Mouse (Mus musculus) neural tube, embryonic 11.5 days (tissue): ENCODE data around the gene Pon1. TPM values are rescaled to one million over a fixed set of nuclear protein-coding genes. Genes with fewer than 3 reads are reported as not detected.
A peak's percentile ranks its signal among the peaks of the same experiment; 100 is the strongest.

Experiments used
- ATAC-seq: fragments of 200-750 bp; cut with Nextera tagmentation; 2 replicates; pipeline ENCODE4 v1.8.0; 2017; ENCODE audit warnings: moderate number of reproducible peaks, mild to moderate bottlenecking, moderate TSS enrichment, moderate library complexity; ENCODE audit not compliant: insufficient read depth, low FRiP score, low TSS enrichment
- DNase-seq: peaks from one replicate; pipeline ENCODE4 v3.0.0-alpha.2; 2015; ENCODE audit warnings: low spot score
- H3K27ac ChIP-seq: fragments of 300-500 bp; sonication (generic); 2 replicates; pipeline ENCODE4 v1.5.1; 2014; ENCODE audit warnings: low read depth, mild to moderate bottlenecking, low read length
- H3K27me3 ChIP-seq: fragments of 300-500 bp; sonication (generic); 2 replicates; pipeline ENCODE4 v1.6.1; 2014; ENCODE audit warnings: mild to moderate bottlenecking, low read length, mixed read lengths; ENCODE audit not compliant: control insufficient read depth, insufficient read depth
- H3K36me3 ChIP-seq: fragments of 300-500 bp; sonication (generic); 2 replicates; pipeline ENCODE4 v1.6.1; 2014; ENCODE audit warnings: mild to moderate bottlenecking, low read length, moderate library complexity, mixed read lengths; ENCODE audit not compliant: control insufficient read depth, insufficient read depth
- H3K4me1 ChIP-seq: fragments of 300-500 bp; sonication (generic); 2 replicates; pipeline ENCODE4 v1.6.1; 2014; ENCODE audit warnings: low read length, mixed read lengths; ENCODE audit not compliant: control insufficient read depth, insufficient read depth
- H3K4me2 ChIP-seq: fragments of 300-500 bp; sonication (generic); 2 replicates; pipeline ENCODE4 v1.6.1; 2014; ENCODE audit warnings: low read depth, mild to moderate bottlenecking, moderate library complexity
- H3K4me3 ChIP-seq: fragments of 300-500 bp; sonication (generic); 2 replicates; pipeline ENCODE4 v1.5.1; 2014; ENCODE audit warnings: low read depth, low read length
- H3K9ac ChIP-seq: fragments of 300-500 bp; sonication (generic); 2 replicates; pipeline ENCODE4 v1.6.1; 2014; ENCODE audit warnings: mild to moderate bottlenecking, low read length
- H3K9me3 ChIP-seq: fragments of 300-500 bp; sonication (generic); 2 replicates; pipeline ENCODE4 v1.6.1; 2016; ENCODE audit warnings: low read length; ENCODE audit not compliant: control insufficient read depth
- WGBS: fragments of 180-500 bp; shearing (Covaris S2); extraction: QIAGEN DNeasy Blood & Tissue Kit; methylation state at CpG from one replicate; pipeline ENCODE4 v1.1.7; 2014; 5-methylcytosine and 5-hydroxymethylcytosine counted together
- polyA plus RNA-seq: library from polyadenylated mRNA; unstranded; fragments of >200 nt; fragmentation: Nextera tagmentation; extraction: Ambion mirVana; gene quantifications from 2 replicates; pipeline ENCODE4 v1.2.1, GENCODE M21; 2014

The Pon1 gene
- polyA plus RNA-seq, 1 experiment from 2014 or later: not detected

DNA sequence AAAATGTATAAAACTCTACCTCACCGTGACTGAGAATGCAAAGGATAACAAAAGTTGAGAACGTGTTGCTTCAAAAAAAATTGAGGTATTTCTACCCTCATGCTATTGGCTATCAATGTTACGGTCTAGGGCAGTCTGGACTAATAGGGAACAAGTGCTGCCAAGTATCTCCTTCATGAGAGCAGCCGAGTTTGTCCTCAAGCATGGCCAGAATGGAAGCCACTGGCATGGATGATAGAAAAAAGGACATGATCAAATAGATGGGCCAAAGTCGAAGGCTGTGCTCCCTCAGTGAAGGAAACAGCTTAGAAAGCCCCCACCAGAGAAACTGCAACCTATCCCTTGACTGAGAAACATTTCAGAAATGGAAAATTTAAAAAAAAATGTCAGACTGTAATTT is 5.7 kb downstream of the Pon1 start:
- 87% methylated on average over 5 of the region's 5 CpGs for WGBS
- H3K4me2 ChIP-seq: no peak overlapping the region
- ATAC-seq (no peak), DNase-seq (no peak)
- H3K36me3 ChIP-seq: no peaks in the 10 kb centered on the region
- H3K27ac ChIP-seq: no peak overlapping the region
- H3K4me1 ChIP-seq: no peaks in the 10 kb centered on the region
- no peak overlapping the region for H3K4me3 ChIP-seq
- H3K9ac ChIP-seq: no peak overlapping the region
- H3K9me3 ChIP-seq: no peaks in the 10 kb centered on the region
- no peaks in the 10 kb centered on the region for H3K27me3 ChIP-seq

DNA sequence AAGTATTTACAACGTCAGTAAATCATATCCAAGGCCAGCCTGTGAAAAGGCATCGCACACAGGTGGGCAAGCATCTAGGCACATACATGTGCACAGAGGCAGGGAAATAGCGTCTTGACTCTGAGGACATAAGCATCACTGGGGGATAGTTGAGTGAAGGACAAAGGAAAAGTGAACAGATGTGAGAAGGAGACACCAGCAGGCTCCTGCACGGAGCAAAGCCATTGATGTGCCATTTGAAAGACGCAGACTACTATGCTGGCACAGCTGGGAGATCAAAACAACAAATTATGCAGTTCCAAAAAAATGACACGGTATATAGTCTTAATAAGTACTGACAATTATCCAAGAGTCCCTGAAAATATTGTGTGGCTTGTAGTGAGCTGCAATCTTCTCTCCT is 6.2 kb downstream of the Pon1 start:
- no peaks in the 10 kb centered on the region for H3K36me3 ChIP-seq
- no peaks in the 10 kb centered on the region for H3K4me1 ChIP-seq
- H3K9me3 ChIP-seq: no peaks in the 10 kb centered on the region
- H3K4me3 ChIP-seq: no peak overlapping the region
- H3K9ac ChIP-seq: no peak overlapping the region
- no peak overlapping the region for H3K27ac ChIP-seq
- no peak for DNase-seq
- H3K4me2 ChIP-seq: no peak overlapping the region
- WGBS: 83% methylated on average over 6 of the region's 6 CpGs
- ATAC-seq: no peak
- H3K27me3 ChIP-seq: no peaks in the 10 kb centered on the region

DNA sequence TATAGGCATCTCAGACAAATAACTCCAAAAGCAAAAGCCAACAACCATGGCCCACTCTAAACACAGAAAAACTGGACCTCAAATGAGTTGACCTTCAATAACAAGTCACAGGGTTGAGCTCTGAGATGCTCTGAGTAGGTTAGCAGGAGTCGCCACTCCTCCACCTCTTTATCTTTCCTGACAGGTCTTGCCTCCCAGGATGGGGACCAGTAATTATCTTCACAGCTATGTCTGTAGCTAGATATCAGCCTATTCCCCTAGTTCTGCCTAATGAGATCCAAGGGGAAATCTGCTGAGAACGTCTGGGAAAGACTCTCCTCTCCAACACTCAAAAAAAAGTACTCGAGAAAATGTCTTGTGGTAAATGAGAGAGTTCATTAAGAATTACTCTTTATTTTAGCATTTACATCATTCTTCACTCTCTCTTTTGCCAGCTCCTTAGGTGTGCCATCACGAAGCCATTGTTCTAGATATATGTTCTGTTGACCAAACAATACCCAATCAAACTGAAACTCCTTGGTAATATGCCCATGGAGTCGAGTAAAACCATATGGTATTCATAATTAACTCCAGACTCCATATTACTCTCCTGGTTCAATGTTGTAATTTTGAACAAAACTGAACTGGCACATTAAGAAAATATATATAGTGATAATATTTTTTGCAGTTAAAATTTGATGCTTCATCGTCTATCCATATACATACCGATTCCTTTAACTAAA is 7.4 kb downstream of the Pon1 start:
- Histone ChIP-seq H3K27me3 (no peaks in the 10 kb centered on the region), H3K27ac (no peak overlapping the region), H3K4me1 (no peaks in the 10 kb centered on the region), H3K4me2 (no peak overlapping the region), H3K4me3 (no peak overlapping the region), H3K9ac (no peak overlapping the region), H3K9me3 (no peaks in the 10 kb centered on the region), H3K36me3 (no peaks in the 10 kb centered on the region)
- 80% methylated on average over 7 of the region's 7 CpGs for WGBS
- no peak for ATAC-seq
- no peak for DNase-seq

DNA sequence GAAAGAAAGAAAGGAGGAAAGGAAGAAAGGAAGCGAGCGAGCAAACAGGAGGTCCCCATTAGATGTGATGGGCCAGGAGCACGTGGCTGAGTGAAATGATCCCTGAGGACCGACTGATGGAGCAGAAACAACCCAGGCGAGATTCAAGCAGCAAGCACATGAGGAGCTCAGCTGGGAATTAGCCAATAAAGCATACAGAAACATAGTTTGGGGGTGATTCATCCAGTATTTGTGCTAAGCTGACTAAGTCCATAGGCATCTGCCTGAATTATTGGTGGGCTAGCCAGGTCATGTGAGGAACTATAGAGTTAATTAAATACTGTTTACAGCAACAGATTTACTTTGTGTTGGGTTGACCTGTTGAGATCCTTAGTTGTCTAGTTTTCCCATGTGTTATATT is 13.1 kb downstream of the Pon1 start:
- H3K36me3 ChIP-seq: no peaks in the 10 kb centered on the region
- 77% methylated on average over 5 of the region's 5 CpGs for WGBS
- H3K27ac ChIP-seq: no peak overlapping the region
- H3K9ac ChIP-seq: no peak overlapping the region
- ATAC-seq (no peak), DNase-seq (no peak)
- H3K9me3 ChIP-seq: no peaks in the 10 kb centered on the region
- no peak overlapping the region for H3K4me3 ChIP-seq
- H3K27me3 ChIP-seq: no peaks in the 10 kb centered on the region
- H3K4me2 ChIP-seq: no peak overlapping the region
- H3K4me1 ChIP-seq: no peaks in the 10 kb centered on the region

DNA sequence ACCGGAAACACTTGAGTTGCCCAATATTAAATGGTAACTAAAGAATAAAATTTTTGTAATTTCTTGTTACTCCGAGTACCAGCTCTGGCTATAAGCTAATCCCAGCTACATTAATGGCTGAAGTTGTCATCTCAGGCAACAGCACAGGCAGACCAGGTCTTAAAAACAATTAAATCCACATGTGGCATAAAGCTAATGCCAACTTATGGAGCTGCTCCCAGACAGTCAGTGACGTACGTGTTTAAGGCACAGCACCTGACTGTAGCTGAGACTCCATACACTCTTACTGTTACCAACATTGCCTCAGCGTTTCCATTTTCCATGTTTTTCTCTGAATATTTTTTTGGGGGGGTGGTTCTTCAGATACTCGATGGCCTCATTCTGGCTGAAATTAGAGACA is 14.6 kb downstream of the Pon1 start:
- Histone ChIP-seq H3K9me3 (no peaks in the 10 kb centered on the region), H3K4me1 (no peaks in the 10 kb centered on the region), H3K27ac (no peak overlapping the region), H3K4me3 (no peak overlapping the region), H3K4me2 (no peak overlapping the region), H3K27me3 (no peaks in the 10 kb centered on the region), H3K36me3 (no peaks in the 10 kb centered on the region), H3K9ac (no peak overlapping the region)
- DNase-seq (no peak), ATAC-seq (no peak)
- WGBS: 81% methylated on average over 6 of the region's 6 CpGs

DNA sequence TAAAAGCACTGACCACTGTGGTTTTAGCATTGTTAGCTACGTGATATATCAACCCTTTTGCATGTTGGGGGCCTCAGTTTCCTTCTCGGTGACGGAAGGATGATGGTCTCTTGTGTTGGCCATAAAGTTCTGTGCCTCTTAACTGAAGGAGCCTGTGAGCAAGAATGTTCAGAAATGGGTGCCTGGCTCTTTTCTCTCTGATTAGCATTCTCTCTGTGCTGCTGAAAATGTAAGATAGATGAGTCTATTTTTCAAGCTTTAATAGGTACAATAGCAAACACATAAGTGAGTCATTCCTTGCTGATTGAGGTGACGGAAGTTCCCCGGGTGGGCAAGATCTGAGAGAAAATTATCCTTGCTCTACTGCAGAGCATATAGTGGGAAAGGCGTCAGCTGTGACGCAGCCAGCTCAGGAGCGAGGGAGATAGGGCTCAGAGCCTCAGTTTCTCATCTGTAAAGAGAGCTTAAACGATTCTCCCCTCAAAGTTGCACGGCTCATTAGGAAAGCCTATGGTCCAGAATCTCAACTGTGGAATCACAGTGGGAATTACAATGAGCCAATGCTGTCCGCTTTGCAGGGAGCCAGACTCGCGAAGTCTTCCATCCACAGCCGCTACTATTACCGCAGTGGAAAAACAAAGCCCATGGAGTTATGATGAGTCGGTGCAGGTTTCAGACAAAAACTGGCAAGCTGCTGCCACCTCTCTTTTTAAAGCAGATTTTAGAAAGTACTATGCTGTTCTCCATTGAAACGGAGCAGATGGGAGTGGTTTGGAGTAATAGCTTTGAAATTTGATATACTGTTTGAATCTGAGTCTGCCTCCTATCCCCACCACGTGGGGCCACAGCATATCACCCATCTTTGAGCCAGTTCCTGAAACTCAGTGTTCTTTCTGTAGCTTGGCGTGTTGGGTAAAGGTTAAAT is 15.5 kb downstream of the Pon1 start:
- Histone ChIP-seq H3K9ac (no peak overlapping the region), H3K36me3 (no peaks in the 10 kb centered on the region), H3K27me3 (no peaks in the 10 kb centered on the region), H3K27ac (no peak overlapping the region), H3K9me3 (no peaks in the 10 kb centered on the region), H3K4me3 (no peak overlapping the region), H3K4me1 (no peaks in the 10 kb centered on the region), H3K4me2 (peak overlapping the region; percentile 27)
- DNase-seq (peak; percentile 29), ATAC-seq (peak; percentile 65; the same call in 1 of the 2 replicates)
- 38% methylated on average over 19 of the region's 19 CpGs for WGBS

DNA sequence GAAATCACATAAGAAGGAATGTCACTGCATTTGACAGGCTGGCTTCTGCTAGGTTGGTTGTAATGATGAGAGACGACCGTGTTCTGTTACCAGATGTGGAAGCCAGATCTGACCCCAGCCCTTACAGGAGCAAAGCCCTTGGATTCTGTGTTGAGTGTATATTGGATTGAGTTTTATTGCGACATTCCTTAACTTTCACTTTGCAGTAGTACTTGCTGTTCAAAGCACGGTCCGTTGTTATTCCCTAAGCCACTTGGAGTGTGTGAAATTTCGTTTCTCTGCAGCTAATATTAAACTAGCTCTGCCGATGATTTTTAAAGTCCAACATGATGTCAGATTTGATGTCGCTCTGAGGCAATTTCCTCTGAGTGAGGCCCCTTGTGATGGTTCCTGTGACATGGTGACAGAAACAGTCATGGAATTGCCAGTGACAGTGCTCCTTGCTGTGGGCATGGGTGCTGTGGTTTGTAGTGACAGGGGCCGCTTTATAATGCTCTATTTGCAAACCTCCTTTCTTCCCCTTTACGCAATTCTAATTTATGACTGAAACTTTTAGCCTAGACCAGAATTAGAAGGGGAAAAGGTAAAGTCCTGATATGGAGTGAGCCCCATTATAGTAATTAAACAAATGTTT is 19.4 kb downstream of the Pon1 start:
- Histone ChIP-seq H3K9ac (no peak overlapping the region), H3K27me3 (no peaks in the 10 kb centered on the region), H3K27ac (no peak overlapping the region), H3K9me3 (no peaks in the 10 kb centered on the region), H3K36me3 (no peaks in the 10 kb centered on the region), H3K4me2 (no peak overlapping the region), H3K4me1 (no peaks in the 10 kb centered on the region), H3K4me3 (no peak overlapping the region)
- DNase-seq: no peak
- ATAC-seq: no peak
- WGBS: 91% methylated on average over 10 of the region's 10 CpGs

DNA sequence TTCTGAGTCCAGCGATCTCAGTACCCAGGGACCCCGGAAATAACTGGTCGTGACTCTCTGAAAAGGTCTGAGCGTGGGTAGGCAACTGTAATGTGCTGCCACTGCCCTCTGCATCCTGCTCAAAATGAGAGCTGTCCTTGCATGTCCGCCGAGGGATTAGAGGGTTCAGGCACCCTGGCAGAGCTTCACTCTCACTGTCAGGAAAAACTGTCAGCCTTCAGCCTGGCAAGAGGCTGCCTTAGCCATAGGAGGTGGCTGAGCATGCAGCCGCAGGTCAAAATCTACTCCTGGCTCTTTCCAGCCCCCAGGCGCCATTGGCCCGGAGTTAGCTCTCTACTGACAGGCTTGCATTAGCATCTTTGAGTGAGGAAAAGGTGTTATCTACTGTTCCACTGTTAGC is 21.2 kb downstream of the Pon1 start:
- ATAC-seq (no peak), DNase-seq (no peak)
- Histone ChIP-seq H3K9ac (no peak overlapping the region), H3K4me1 (no peaks in the 10 kb centered on the region), H3K36me3 (no peaks in the 10 kb centered on the region), H3K9me3 (no peaks in the 10 kb centered on the region), H3K4me3 (no peak overlapping the region), H3K27me3 (no peaks in the 10 kb centered on the region), H3K4me2 (no peak overlapping the region), H3K27ac (no peak overlapping the region)
- 81% methylated on average over 9 of the region's 9 CpGs for WGBS
